Mouse (Mus musculus) stomach, postnatal 0 days (tissue): Measurements from ENCODE around the gene Yeats2.
A peak's percentile ranks its signal among the peaks of the same experiment; 100 is the strongest.

Experiments used
- CTCF ChIP-seq: IDR thresholded peaks from 2 replicates; pipeline ENCODE4 v1.5.1; 2016; ENCODE audit warnings: antibody characterized with exemption, low read depth, mild to moderate bottlenecking, moderate library complexity
- EP300 ChIP-seq: optimal IDR thresholded peaks from 2 replicates; pipeline ENCODE3; 2016; ENCODE audit warnings: antibody characterized with exemption

- peak; percentile 46 for TF ChIP-seq CTCF
- no peak for TF ChIP-seq EP300
Measured at GRCm38 (mm10) chr16:20199501-20200201, 58.8 kb downstream of the Yeats2 start.
